Mouse (Mus musculus) embryonic facial prominence, embryonic 13.5 days (tissue): ENCODE measurements around the gene Mcm3. TPM values are rescaled to one million over a fixed set of nuclear protein-coding genes. Genes with fewer than 3 reads are reported as not detected.

ENCODE experiments used
- ATAC-seq: fragments of 200-750 bp; cut with Nextera tagmentation; 2 replicates; pipeline ENCODE4 v1.8.0; 2017; ENCODE audit warnings: low read depth; ENCODE audit not compliant: insufficient number of reproducible peaks, insufficient read depth, low FRiP score, low TSS enrichment
- H3K27ac ChIP-seq: fragments of 300-500 bp; sonication (generic); 2 replicates; pipeline ENCODE4 v1.5.1; 2015; ENCODE audit warnings: moderate library complexity, mild to moderate bottlenecking, inconsistent platforms
- H3K27me3 ChIP-seq: fragments of 300-500 bp; sonication (generic); 2 replicates; pipeline ENCODE4 v1.6.1; 2015; ENCODE audit warnings: mild to moderate bottlenecking, inconsistent platforms
- H3K36me3 ChIP-seq: fragments of 300-500 bp; sonication (generic); 2 replicates; pipeline ENCODE4 v1.6.1; 2015; ENCODE audit warnings: mild to moderate bottlenecking, inconsistent platforms
- H3K4me1 ChIP-seq: fragments of 300-500 bp; sonication (generic); 2 replicates; pipeline ENCODE4 v1.6.1; 2015; ENCODE audit warnings: inconsistent platforms
- H3K4me2 ChIP-seq: fragments of 300-500 bp; sonication (generic); 2 replicates; pipeline ENCODE4 v1.6.1; 2015; ENCODE audit warnings: moderate library complexity, mild to moderate bottlenecking, inconsistent platforms
- H3K4me3 ChIP-seq: fragments of 300-500 bp; sonication (generic); 2 replicates; pipeline ENCODE4 v1.5.1; 2015; ENCODE audit warnings: mild to moderate bottlenecking, inconsistent platforms
- H3K9ac ChIP-seq: fragments of 300-500 bp; sonication (generic); 2 replicates; pipeline ENCODE4 v1.6.1; 2015; ENCODE audit warnings: mild to moderate bottlenecking, inconsistent platforms
- H3K9me3 ChIP-seq: fragments of 300-500 bp; sonication (generic); 2 replicates; pipeline ENCODE4 v1.6.1; 2016; ENCODE audit warnings: inconsistent platforms
- WGBS: fragments of 180-500 bp; shearing (Covaris S2); methylation state at CpG from one replicate; pipeline ENCODE4 v1.1.7; 2015; ENCODE audit warnings: mixed read lengths; 5-methylcytosine and 5-hydroxymethylcytosine counted together
- polyA plus RNA-seq: library from polyadenylated mRNA; unstranded; fragments of >200 nt; fragmentation: Nextera tagmentation; extraction: Ambion mirVana; gene quantifications from 2 replicates; pipeline ENCODE4 v1.2.1, GENCODE M21; 2015

Mcm3 gene
- polyA plus RNA-seq, 1 experiment from 2014 or later, result 138 TPM

GRCm38 (mm10) chr1:20759799-20760198, 60.3 kb downstream of the Mcm3 start:
- WGBS, result 87% methylated on average over 10 of the region's 10 CpGs
- no peak for ATAC-seq
- H3K4me3 ChIP-seq, result no peak overlapping the region
- no peaks in the 10 kb centered on the region for H3K4me1 ChIP-seq
- H3K9ac ChIP-seq, result no peak overlapping the region
- H3K27me3 ChIP-seq, result no peaks in the 10 kb centered on the region
- no peaks in the 10 kb centered on the region for H3K9me3 ChIP-seq
- no peak overlapping the region for H3K4me2 ChIP-seq
- no peaks in the 10 kb centered on the region for H3K36me3 ChIP-seq
- H3K27ac ChIP-seq, result no peak overlapping the region

GRCm38 (mm10) chr1:20757586-20757985, 62.5 kb downstream of the Mcm3 start:
- no peak overlapping the region for H3K4me2 ChIP-seq
- H3K9ac ChIP-seq, result no peak overlapping the region
- no peak overlapping the region for H3K4me3 ChIP-seq
- 79% methylated on average over 3 of the region's 3 CpGs for WGBS
- H3K27ac ChIP-seq, result no peak overlapping the region
- no peaks in the 10 kb centered on the region for H3K9me3 ChIP-seq
- H3K27me3 ChIP-seq, result no peaks in the 10 kb centered on the region
- no peaks in the 10 kb centered on the region for H3K4me1 ChIP-seq
- ATAC-seq, result no peak
- H3K36me3 ChIP-seq, result no peaks in the 10 kb centered on the region

- H3K27ac ChIP-seq, result no peak overlapping the region
- no peaks in the 10 kb centered on the region for H3K36me3 ChIP-seq
- no peaks in the 10 kb centered on the region for H3K9me3 ChIP-seq
- WGBS, result 79% methylated on average over 10 of the region's 10 CpGs
- H3K4me3 ChIP-seq, result no peak overlapping the region
- H3K4me1 ChIP-seq, result no peaks in the 10 kb centered on the region
- no peak for ATAC-seq
- no peak overlapping the region for H3K4me2 ChIP-seq
- no peak overlapping the region for H3K9ac ChIP-seq
- no peaks in the 10 kb centered on the region for H3K27me3 ChIP-seq
These were observed 65.7 kb downstream of the Mcm3 start for GRCm38 (mm10) chr1:20754439-20754838.

Other genes starting within 250 kb of the Mcm3 start
- not detected in 2 replicates for gene Pkhd1, start 202.2 kb downstream of the Mcm3 start, polyA plus RNA-seq
- gene Il17a, start 89.4 kb downstream of the Mcm3 start, polyA plus RNA-seq, result not detected in 2 replicates
- gene Il17f, start 29.7 kb downstream of the Mcm3 start, polyA plus RNA-seq, result not detected in 2 replicates
- 6.0 and 7.0 TPM in 2 replicates for gene Paqr8, start 70.3 kb upstream of the Mcm3 start, polyA plus RNA-seq
- gene Efhc1, start 131.3 kb upstream of the Mcm3 start, polyA plus RNA-seq, result 2.6 and 2.7 TPM in 2 replicates